Mouse (Mus musculus) forebrain, postnatal 0 days (tissue): ENCODE results near the gene Gm10644. TPM values are rescaled to one million over a fixed set of nuclear protein-coding genes. Genes with fewer than 3 reads are reported as not detected.

Experiments
- ATAC-seq: fragments of 200-750 bp; cut with Nextera tagmentation; 2 replicates; pipeline ENCODE4 v1.8.0; 2017; ENCODE audit warnings: mild to moderate bottlenecking, moderate library complexity
- DNase-seq: peaks from one replicate; pipeline ENCODE4 v3.0.0-alpha.2; 2015
- H3K27ac ChIP-seq: fragments of 300-500 bp; sonication (generic); 2 replicates; pipeline ENCODE4 v1.5.1; 2014; ENCODE audit warnings: low read depth, mild to moderate bottlenecking, antibody characterized with exemption, low read length, moderate library complexity, mixed read lengths
- H3K27me3 ChIP-seq: fragments of 300-500 bp; sonication (generic); 2 replicates; pipeline ENCODE4 v1.6.1; 2014; ENCODE audit warnings: mild to moderate bottlenecking, low read length, mixed read lengths; ENCODE audit not compliant: insufficient read depth
- H3K36me3 ChIP-seq: fragments of 300-500 bp; sonication (generic); 2 replicates; pipeline ENCODE4 v1.6.1; 2014; ENCODE audit warnings: mild to moderate bottlenecking, moderate library complexity; ENCODE audit not compliant: insufficient read depth
- H3K4me1 ChIP-seq: fragments of 300-500 bp; sonication (generic); 2 replicates; pipeline ENCODE4 v1.6.1; 2014; ENCODE audit warnings: antibody characterized with exemption; ENCODE audit not compliant: insufficient read depth
- H3K4me2 ChIP-seq: fragments of 300-500 bp; sonication (generic); 2 replicates; pipeline ENCODE4 v1.6.1; 2014; ENCODE audit warnings: low read depth, mild to moderate bottlenecking, moderate library complexity
- H3K4me3 ChIP-seq: fragments of 300-500 bp; sonication (generic); 2 replicates; pipeline ENCODE4 v1.5.1; 2014; ENCODE audit warnings: low read depth, low read length, mixed read lengths
- H3K9ac ChIP-seq: fragments of 300-500 bp; sonication (generic); 2 replicates; pipeline ENCODE4 v1.6.1; 2014; ENCODE audit warnings: mild to moderate bottlenecking
- H3K9me3 ChIP-seq: fragments of 300-500 bp; sonication (generic); 2 replicates; pipeline ENCODE4 v1.6.1; 2016; ENCODE audit warnings: low read length
- CTCF ChIP-seq: sonication (generic); IDR thresholded peaks from 2 replicates; pipeline ENCODE4 v1.5.1; 2016; ENCODE audit warnings: antibody characterized with exemption, control low read depth, low read depth
- WGBS: fragments of 180-500 bp; shearing (Covaris S2); extraction: QIAGEN DNeasy Blood & Tissue Kit; methylation state at CpG from one replicate; pipeline ENCODE4 v1.1.7; 2014; 5-methylcytosine and 5-hydroxymethylcytosine counted together
- polyA plus RNA-seq: library from polyadenylated mRNA; unstranded; fragments of >200 nt; fragmentation: Nextera tagmentation; extraction: Ambion mirVana; gene quantifications from 2 replicates; pipeline ENCODE4 v1.2.1, GENCODE M21; 2015
- total RNA-seq: library from RNA; depleted of rRNA; stranded (reverse); fragments of >200 nt; gene quantifications from 2 replicates; pipeline ENCODE4 v1.2.3, GENCODE M21; 2014

The Gm10644 gene
- total and polyA plus RNA-seq, 2 experiments from 2014 or later = 0.14 to 0.40 TPM

DNA sequence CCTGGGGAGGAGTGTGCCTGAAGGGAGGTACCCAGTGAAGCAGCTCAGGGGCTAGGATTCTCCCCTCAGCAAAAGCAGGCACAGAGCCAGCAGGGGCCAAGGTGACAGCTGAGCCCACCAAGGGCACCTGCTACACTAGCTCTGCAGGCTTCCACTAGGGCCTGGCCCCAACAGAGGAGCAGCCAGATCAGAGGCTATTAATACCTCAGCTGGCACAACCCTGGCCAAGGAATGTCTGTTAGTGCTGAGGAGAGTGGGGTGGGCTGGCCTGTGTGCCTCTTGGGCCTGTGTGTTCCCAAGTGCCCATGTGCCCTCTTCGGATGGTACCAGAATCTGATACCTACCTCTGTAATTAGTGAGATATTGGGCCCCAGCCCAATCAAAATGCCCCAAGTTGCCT, 25.2 kb upstream of the Gm10644 start:
- no peak for TF ChIP-seq CTCF
- WGBS = 96% methylated on average over 1 of the region's 1 CpGs
- Histone ChIP-seq H3K4me1 (0 out of 2 replicates have a peak, but pooled peaks cover 5% of the 10 kb centered on the region), H3K27me3 (no peaks in the 10 kb centered on the region), H3K9ac (no peak overlapping the region), H3K9me3 (no peaks in the 10 kb centered on the region), H3K36me3 (peaks cover 44% of the 10 kb centered on the region), H3K4me2 (no peak overlapping the region), H3K27ac (no peak overlapping the region), H3K4me3 (no peak overlapping the region)
- no peak for ATAC-seq
- DNase-seq = no peak

GRCm38 (mm10) chr8:83978200-83978599, 23.2 kb upstream of the Gm10644 start:
- Histone ChIP-seq H3K27ac (no peak overlapping the region), H3K9me3 (no peaks in the 10 kb centered on the region), H3K36me3 (peaks cover 26% of the 10 kb centered on the region), H3K4me2 (no peak overlapping the region), H3K4me1 (peaks cover 10% of the 10 kb centered on the region), H3K4me3 (no peak overlapping the region), H3K27me3 (no peaks in the 10 kb centered on the region), H3K9ac (no peak overlapping the region)
- TF ChIP-seq CTCF = no peak
- 63% methylated on average over 9 of the region's 9 CpGs for WGBS
- ATAC-seq (no peak), DNase-seq (no peak)

GRCm38 (mm10) chr8:83977646-83978045, 22.6 kb upstream of the Gm10644 start:
- ATAC-seq = no peak
- peaks cover 21% of the 10 kb centered on the region for H3K36me3 ChIP-seq
- no peak overlapping the region; the same call in 1 of the 2 replicates for H3K27ac ChIP-seq
- no peak overlapping the region for H3K4me3 ChIP-seq
- peaks cover 10% of the 10 kb centered on the region for H3K4me1 ChIP-seq
- no peak for DNase-seq
- H3K4me2 ChIP-seq = no peak overlapping the region
- no peak for TF ChIP-seq CTCF
- no peaks in the 10 kb centered on the region for H3K27me3 ChIP-seq
- H3K9ac ChIP-seq = no peak overlapping the region
- no peaks in the 10 kb centered on the region for H3K9me3 ChIP-seq
- 50% methylated on average over 6 of the region's 6 CpGs for WGBS

GRCm38 (mm10) chr8:83976779-83977350, 21.9 kb upstream of the Gm10644 start:
- DNase-seq = no peak
- Histone ChIP-seq H3K4me1 (peaks cover 13% of the 10 kb centered on the region), H3K36me3 (peaks cover 13% of the 10 kb centered on the region), H3K27me3 (no peaks in the 10 kb centered on the region), H3K4me3 (no peak overlapping the region), H3K9ac (no peak overlapping the region), H3K9me3 (no peaks in the 10 kb centered on the region), H3K4me2 (no peak overlapping the region), H3K27ac (no peak overlapping the region)
- no peak for ATAC-seq
- 0 out of 2 replicates have a peak, but pooled peaks have one; percentile 16 for TF ChIP-seq CTCF
- WGBS = 87% methylated on average over 5 of the region's 5 CpGs

GRCm38 (mm10) chr8:83976101-83976630, 21.2 kb upstream of the Gm10644 start:
- Histone ChIP-seq H3K4me1 (peaks cover 16% of the 10 kb centered on the region), H3K27me3 (no peaks in the 10 kb centered on the region), H3K4me3 (no peak overlapping the region), H3K36me3 (peaks cover 6% of the 10 kb centered on the region), H3K27ac (no peak overlapping the region), H3K9ac (no peak overlapping the region), H3K9me3 (no peaks in the 10 kb centered on the region), H3K4me2 (no peak overlapping the region)
- no peak for ATAC-seq
- WGBS = 84% methylated on average over 4 of the region's 4 CpGs
- TF ChIP-seq CTCF = peak; percentile 28; the same call in 1 of the 2 replicates
- DNase-seq = no peak

DNA sequence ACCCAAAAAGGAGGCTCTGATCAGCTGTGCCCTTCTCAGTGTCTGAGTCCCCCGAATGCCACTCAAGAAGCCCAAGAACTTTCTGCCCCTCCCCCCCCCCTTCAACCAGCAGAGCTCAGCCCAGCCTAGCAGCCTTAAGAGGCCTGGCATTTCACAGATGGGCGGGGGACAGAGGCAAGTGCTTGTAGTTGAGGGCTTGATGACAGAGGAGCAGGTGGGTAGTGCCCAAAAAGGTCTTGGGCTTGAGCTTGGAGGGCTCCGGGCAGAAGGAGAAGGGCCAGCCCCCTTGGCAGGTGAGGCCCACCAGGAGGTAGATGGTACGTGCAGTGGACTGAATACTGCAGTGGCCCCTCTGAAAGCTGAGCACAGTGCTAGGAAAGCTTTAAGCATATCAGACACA, 19.5 kb upstream of the Gm10644 start:
- DNase-seq = no peak
- Histone ChIP-seq H3K27ac (no peak overlapping the region), H3K36me3 (no peaks in the 10 kb centered on the region; the same call in 1 of the 2 replicates), H3K27me3 (no peaks in the 10 kb centered on the region), H3K9ac (no peak overlapping the region), H3K4me2 (peak overlapping the region; percentile 96), H3K9me3 (no peaks in the 10 kb centered on the region), H3K4me3 (no peak overlapping the region), H3K4me1 (peaks cover 16% of the 10 kb centered on the region)
- no peak for TF ChIP-seq CTCF
- no peak for ATAC-seq
- 81% methylated on average over 4 of the region's 4 CpGs for WGBS

- Histone ChIP-seq H3K36me3 (no peaks in the 10 kb centered on the region; the same call in 1 of the 2 replicates), H3K9ac (peak overlapping the region; percentile 88), H3K4me1 (peaks cover 16% of the 10 kb centered on the region), H3K27ac (peak overlapping the region; percentile 75), H3K9me3 (no peaks in the 10 kb centered on the region), H3K4me2 (peak overlapping the region; percentile 96), H3K27me3 (no peaks in the 10 kb centered on the region), H3K4me3 (peak overlapping the region; percentile 97)
- TF ChIP-seq CTCF = no peak
- 3% methylated on average over 34 of the region's 37 CpGs for WGBS
- DNase-seq (peak; percentile 20), ATAC-seq (peak; percentile 12; the same call in 1 of the 2 replicates)
These were observed 18.4 kb upstream of the Gm10644 start for GRCm38 (mm10) chr8:83973161-83974031.
